Mouse (Mus musculus) thymus, postnatal 4 days (tissue): ENCODE results near the gene Iqgap1.

Source experiments
- DNase-seq: peaks from one replicate; pipeline ENCODE4 v3.0.0; 2021

The Iqgap1 gene

GRCm38 (mm10) chr7:80796805-80797567 is 28.8 kb downstream of the Iqgap1 start:
- DNase-seq, result no peak

- DNase-seq, result no peak
These were observed 29.5 kb downstream of the Iqgap1 start for GRCm38 (mm10) chr7:80796258-80796657.

- no peak for DNase-seq
These were observed 36.2 kb downstream of the Iqgap1 start for GRCm38 (mm10) chr7:80789534-80789933.

- DNase-seq, result no peak
These were observed 36.7 kb downstream of the Iqgap1 start for GRCm38 (mm10) chr7:80789061-80789460.

- no peak for DNase-seq
These were observed 37.8 kb downstream of the Iqgap1 start for GRCm38 (mm10) chr7:80788002-80788401.

- no peak for DNase-seq
These were observed 39.0 kb downstream of the Iqgap1 start for GRCm38 (mm10) chr7:80786746-80787145.

GRCm38 (mm10) chr7:80783841-80784240 is 41.9 kb downstream of the Iqgap1 start:
- DNase-seq, result no peak

- peak; percentile 67 for DNase-seq
These were observed 43.3 kb downstream of the Iqgap1 start for GRCm38 (mm10) chr7:80782155-80783109.

GRCm38 (mm10) chr7:80781444-80782120 is 44.2 kb downstream of the Iqgap1 start:
- no peak for DNase-seq

- DNase-seq, result peak; percentile 64
These were observed 46.7 kb downstream of the Iqgap1 start for GRCm38 (mm10) chr7:80778958-80779669.

- DNase-seq, result no peak
These were observed 47.4 kb downstream of the Iqgap1 start for GRCm38 (mm10) chr7:80778376-80778775.

- DNase-seq, result no peak
These were observed 48.6 kb downstream of the Iqgap1 start for GRCm38 (mm10) chr7:80777151-80777550.

- DNase-seq, result no peak
These were observed 49.7 kb downstream of the Iqgap1 start for GRCm38 (mm10) chr7:80776090-80776489.

- no peak for DNase-seq
These were observed 50.3 kb downstream of the Iqgap1 start for GRCm38 (mm10) chr7:80775448-80775904.

GRCm38 (mm10) chr7:80774615-80775447 is 50.9 kb downstream of the Iqgap1 start:
- no peak for DNase-seq

GRCm38 (mm10) chr7:80773834-80774614 is 51.8 kb downstream of the Iqgap1 start:
- no peak for DNase-seq

- no peak for DNase-seq
These were observed 55.3 kb downstream of the Iqgap1 start for GRCm38 (mm10) chr7:80770466-80770865.

- DNase-seq, result no peak
These were observed 58.9 kb downstream of the Iqgap1 start for GRCm38 (mm10) chr7:80766861-80767312.

- no peak for DNase-seq
These were observed 59.7 kb downstream of the Iqgap1 start for GRCm38 (mm10) chr7:80766072-80766471.

GRCm38 (mm10) chr7:80763864-80764437 is 61.8 kb downstream of the Iqgap1 start:
- DNase-seq, result no peak
